Mouse (Mus musculus) midbrain, embryonic 16.5 days (tissue): ENCODE data around the gene Tbc1d1. TPM values are rescaled to one million over a fixed set of nuclear protein-coding genes. Genes with fewer than 3 reads are reported as not detected.

Experiments
- ATAC-seq: fragments of 200-750 bp; cut with Nextera tagmentation; 2 replicates; pipeline ENCODE4 v1.8.0; 2017; ENCODE audit warnings: moderate TSS enrichment
- H3K27ac ChIP-seq: fragments of 300-500 bp; sonication (generic); 2 replicates; pipeline ENCODE4 v1.5.1; 2014; ENCODE audit warnings: mild to moderate bottlenecking, low read length, mixed read lengths
- H3K27me3 ChIP-seq: fragments of 300-500 bp; sonication (generic); 2 replicates; pipeline ENCODE4 v1.6.1; 2014; ENCODE audit warnings: low read depth, low read length, mixed read lengths; ENCODE audit not compliant: control insufficient read depth, insufficient read depth
- H3K36me3 ChIP-seq: fragments of 300-500 bp; sonication (generic); 2 replicates; pipeline ENCODE4 v1.6.1; 2014; ENCODE audit warnings: mild to moderate bottlenecking, low read length, moderate library complexity, mixed read lengths; ENCODE audit not compliant: control insufficient read depth, insufficient read depth
- H3K4me1 ChIP-seq: fragments of 300-500 bp; sonication (generic); 2 replicates; pipeline ENCODE4 v1.6.1; 2014; ENCODE audit warnings: mild to moderate bottlenecking, low read length, mixed read lengths; ENCODE audit not compliant: control insufficient read depth, insufficient read depth
- H3K4me2 ChIP-seq: fragments of 300-500 bp; sonication (generic); 2 replicates; pipeline ENCODE4 v1.6.1; 2014; ENCODE audit warnings: mild to moderate bottlenecking, low read length, mixed read lengths
- H3K4me3 ChIP-seq: fragments of 300-500 bp; sonication (generic); 2 replicates; pipeline ENCODE4 v1.5.1; 2014; ENCODE audit warnings: low read depth, mild to moderate bottlenecking, low read length, moderate library complexity, mixed read lengths
- H3K9ac ChIP-seq: fragments of 300-500 bp; sonication (generic); 2 replicates; pipeline ENCODE4 v1.6.1; 2014; ENCODE audit warnings: low read depth, low read length, mixed read lengths
- H3K9me3 ChIP-seq: fragments of 300-500 bp; sonication (generic); replicated peaks from 2 replicates; pipeline ENCODE4 v1.6.1; 2014; ENCODE audit warnings: mild to moderate bottlenecking, low read length, mixed read lengths; ENCODE audit not compliant: control insufficient read depth, poor library complexity, severe bottlenecking
- WGBS: fragments of 180-500 bp; shearing (Covaris S2); extraction: QIAGEN DNeasy Blood & Tissue Kit; methylation state at CpG from one replicate; pipeline ENCODE4 v1.1.7; 2014; 5-methylcytosine and 5-hydroxymethylcytosine counted together
- polyA plus RNA-seq: library from polyadenylated mRNA; unstranded; fragments of >200 nt; fragmentation: Nextera tagmentation; extraction: Ambion mirVana; gene quantifications from 2 replicates; pipeline ENCODE4 v1.2.1, GENCODE M21; 2015

Gene Tbc1d1
- polyA plus RNA-seq, 1 experiment from 2014 or later = 8.5 TPM

DNA sequence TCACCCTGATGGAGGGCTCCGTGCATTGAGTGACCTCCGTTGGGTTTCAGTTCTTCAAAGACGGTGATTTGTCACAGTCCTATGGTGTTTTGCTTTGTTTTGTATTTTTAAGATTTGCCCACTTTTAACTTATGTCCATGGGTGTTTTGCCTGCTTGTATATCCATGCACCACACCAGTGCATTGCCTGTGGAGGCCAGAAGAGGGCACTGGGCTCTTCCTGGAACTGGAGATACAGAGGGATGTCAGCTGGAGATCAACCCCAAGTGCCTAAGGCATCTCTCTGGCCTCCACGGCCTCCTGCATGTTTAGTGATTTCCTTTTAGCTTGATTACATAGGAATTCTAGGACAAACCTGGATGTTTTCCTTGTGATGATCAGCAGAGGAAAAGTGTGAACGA lies 19.8 kb upstream of the Tbc1d1 start:
- H3K27ac ChIP-seq = no peak overlapping the region
- no peak overlapping the region for H3K4me3 ChIP-seq
- H3K27me3 ChIP-seq = no peaks in the 10 kb centered on the region
- ATAC-seq = no peak
- 80% methylated on average over 5 of the region's 5 CpGs for WGBS
- no peaks in the 10 kb centered on the region for H3K4me1 ChIP-seq
- no peak overlapping the region for H3K4me2 ChIP-seq
- no peak overlapping the region for H3K9ac ChIP-seq
- no peaks in the 10 kb centered on the region for H3K36me3 ChIP-seq
- no peaks in the 10 kb centered on the region for H3K9me3 ChIP-seq

DNA sequence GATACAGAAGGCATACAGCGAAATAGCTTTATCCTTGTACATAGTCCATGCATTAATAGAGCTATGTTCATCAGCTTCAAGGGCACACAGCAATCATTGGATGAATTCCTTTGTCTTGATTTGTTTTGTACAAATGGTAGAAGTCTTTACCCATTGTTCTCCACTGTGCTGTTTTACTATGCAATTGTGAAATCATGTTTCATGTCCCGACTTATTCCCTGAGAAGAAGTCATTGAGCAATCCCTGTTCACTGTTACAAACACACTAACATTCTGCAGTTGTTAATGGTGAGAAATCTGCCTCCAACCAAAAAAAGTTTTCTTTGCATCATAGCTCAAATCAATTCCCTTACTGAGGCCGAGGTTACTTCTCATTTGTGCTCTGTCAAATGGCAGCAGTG lies 15.9 kb upstream of the Tbc1d1 start:
- ATAC-seq = no peak
- H3K4me1 ChIP-seq = no peaks in the 10 kb centered on the region
- no peaks in the 10 kb centered on the region for H3K27me3 ChIP-seq
- H3K9ac ChIP-seq = no peak overlapping the region
- no peak overlapping the region for H3K4me2 ChIP-seq
- H3K36me3 ChIP-seq = no peaks in the 10 kb centered on the region
- WGBS = 84% methylated on average over 3 of the region's 3 CpGs
- H3K27ac ChIP-seq = no peak overlapping the region
- H3K9me3 ChIP-seq = no peaks in the 10 kb centered on the region
- no peak overlapping the region for H3K4me3 ChIP-seq

DNA sequence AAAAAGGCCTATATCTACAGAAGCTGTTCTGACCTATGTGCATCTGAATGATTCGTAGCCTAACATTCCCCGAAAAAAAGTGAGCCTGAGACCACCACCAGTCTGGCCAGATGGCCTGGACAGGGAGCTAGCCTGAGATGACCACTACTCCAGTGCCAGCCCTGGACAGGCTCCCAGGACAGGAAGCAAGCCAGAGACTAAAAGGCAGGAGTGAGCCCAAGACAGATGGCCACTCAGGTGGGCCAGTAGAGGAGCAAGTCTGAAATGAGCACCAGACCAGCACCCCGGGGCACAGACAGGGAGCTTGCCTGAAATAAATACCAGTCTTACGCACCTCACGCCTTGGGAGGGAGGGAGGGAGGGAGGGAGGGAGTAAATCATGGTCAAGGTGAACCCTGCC lies 11.8 kb upstream of the Tbc1d1 start:
- no peaks in the 10 kb centered on the region for H3K36me3 ChIP-seq
- WGBS = 89% methylated on average over 5 of the region's 5 CpGs
- no peak overlapping the region for H3K4me2 ChIP-seq
- H3K27me3 ChIP-seq = no peaks in the 10 kb centered on the region
- no peaks in the 10 kb centered on the region for H3K9me3 ChIP-seq
- H3K9ac ChIP-seq = no peak overlapping the region
- H3K4me3 ChIP-seq = no peak overlapping the region
- no peak for ATAC-seq
- no peaks in the 10 kb centered on the region for H3K4me1 ChIP-seq
- no peak overlapping the region for H3K27ac ChIP-seq

DNA sequence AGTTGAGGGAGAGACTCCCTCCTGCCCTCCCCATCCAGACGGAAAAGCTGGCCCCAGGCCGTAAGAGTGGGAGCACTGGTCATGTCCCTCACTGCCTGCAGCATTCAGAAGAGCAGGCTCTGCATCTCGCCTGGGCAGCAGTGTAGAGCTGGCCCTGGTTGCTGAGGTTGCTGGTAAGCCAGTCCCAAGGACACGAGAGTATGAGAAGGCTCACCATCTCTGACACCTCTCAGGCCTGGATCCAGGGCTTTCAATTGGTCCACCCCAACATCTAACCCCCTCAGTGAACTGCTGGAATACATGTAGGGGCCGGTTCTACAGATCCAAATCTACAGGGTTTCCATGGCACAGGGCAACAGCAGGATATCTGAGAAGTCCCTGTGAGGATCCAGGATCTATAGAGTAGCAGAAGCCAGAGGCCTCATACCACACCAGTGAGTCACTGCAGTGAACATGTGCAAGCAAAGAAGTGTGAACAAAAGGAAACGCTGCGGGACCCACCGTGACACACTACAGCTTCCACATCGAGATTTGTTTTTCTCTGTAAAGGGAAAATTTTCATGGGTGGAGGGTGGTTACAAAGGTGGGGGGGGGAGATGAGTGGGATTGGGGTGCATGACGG lies 9.6 kb upstream of the Tbc1d1 start:
- H3K4me2 ChIP-seq = no peak overlapping the region
- H3K36me3 ChIP-seq = no peaks in the 10 kb centered on the region
- H3K27me3 ChIP-seq = no peaks in the 10 kb centered on the region
- no peak overlapping the region for H3K9ac ChIP-seq
- no peak for ATAC-seq
- WGBS = 84% methylated on average over 10 of the region's 10 CpGs
- no peaks in the 10 kb centered on the region for H3K4me1 ChIP-seq
- H3K9me3 ChIP-seq = no peaks in the 10 kb centered on the region
- no peak overlapping the region for H3K4me3 ChIP-seq
- no peak overlapping the region for H3K27ac ChIP-seq

DNA sequence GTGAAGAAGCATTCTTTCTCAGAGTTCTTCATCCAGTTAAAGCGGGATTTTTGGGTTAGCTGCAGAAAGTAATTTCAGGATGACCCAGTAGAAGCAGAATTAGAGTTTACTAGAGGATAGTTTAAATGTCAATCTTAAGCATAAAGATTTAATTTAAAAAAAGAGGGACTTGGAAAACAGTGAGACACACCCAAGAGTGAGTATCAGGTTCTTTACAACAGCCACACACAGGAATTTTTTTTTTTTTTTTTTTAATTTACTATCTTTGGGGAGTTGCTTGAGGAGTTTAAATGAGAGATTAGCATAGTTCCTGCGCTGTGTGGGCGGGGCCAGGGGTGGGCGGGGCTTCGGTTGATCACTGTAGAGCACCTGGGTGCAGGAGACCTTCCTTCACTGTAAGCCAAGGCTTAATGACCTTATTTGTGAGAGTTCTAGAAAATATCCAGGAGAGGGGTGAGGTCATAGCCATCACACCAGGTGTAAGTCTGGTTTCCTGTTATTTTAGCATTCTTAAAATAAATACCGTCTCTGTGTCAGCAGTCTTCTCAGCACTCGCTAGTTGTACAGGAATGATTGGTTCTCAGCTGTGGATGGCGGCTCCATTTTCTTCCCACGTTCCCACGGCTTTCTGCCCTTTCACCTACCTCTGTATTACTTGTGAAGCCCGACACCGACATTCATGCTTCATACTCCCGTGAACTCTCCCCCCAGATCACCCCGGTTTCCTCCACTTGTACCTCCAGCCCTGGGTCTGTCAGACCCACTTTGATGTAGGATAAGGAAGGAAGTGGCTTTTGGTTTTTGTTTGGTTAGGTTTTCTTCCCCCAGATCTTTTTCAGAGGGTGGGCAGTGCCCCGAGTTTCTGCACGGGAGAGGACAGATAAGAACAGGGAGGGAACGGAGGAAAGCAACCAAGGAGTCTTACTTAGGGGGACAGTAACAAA lies 6.6 kb upstream of the Tbc1d1 start:
- no peaks in the 10 kb centered on the region for H3K36me3 ChIP-seq
- H3K27ac ChIP-seq = no peak overlapping the region
- H3K4me2 ChIP-seq = no peak overlapping the region
- H3K27me3 ChIP-seq = no peaks in the 10 kb centered on the region
- no peaks in the 10 kb centered on the region for H3K9me3 ChIP-seq
- no peaks in the 10 kb centered on the region for H3K4me1 ChIP-seq
- 34% methylated on average over 17 of the region's 17 CpGs for WGBS
- H3K4me3 ChIP-seq = no peak overlapping the region
- no peak for ATAC-seq
- H3K9ac ChIP-seq = no peak overlapping the region

DNA sequence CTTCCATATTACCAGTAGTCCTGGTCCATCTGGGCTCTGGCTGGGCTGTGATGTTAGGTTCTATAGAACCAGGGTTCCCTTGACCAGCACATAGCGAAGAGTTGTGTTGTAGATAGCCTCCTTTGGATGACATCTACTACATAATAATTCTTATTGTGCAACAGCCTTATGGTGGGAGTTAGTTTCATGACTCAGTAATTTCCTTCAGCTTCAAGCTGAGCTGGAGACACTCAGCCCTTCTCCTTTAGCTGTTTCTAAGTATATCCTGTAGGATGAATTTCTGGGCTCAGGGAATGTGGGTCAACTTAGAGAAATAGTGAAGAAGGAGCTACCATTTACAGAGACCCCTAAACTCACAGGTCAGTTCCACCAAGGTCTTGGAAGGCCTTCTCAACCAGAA lies 2.8 kb upstream of the Tbc1d1 start:
- no peak overlapping the region for H3K27ac ChIP-seq
- H3K4me2 ChIP-seq = no peak overlapping the region
- no peaks in the 10 kb centered on the region for H3K36me3 ChIP-seq
- no peaks in the 10 kb centered on the region; the same call in 1 of the 2 replicates for H3K4me1 ChIP-seq
- peaks cover 1% of the 10 kb centered on the region for H3K27me3 ChIP-seq
- no peaks in the 10 kb centered on the region for H3K9me3 ChIP-seq
- no peak overlapping the region for H3K9ac ChIP-seq
- no peak for ATAC-seq
- WGBS = 82% methylated on average over 1 of the region's 1 CpGs
- no peak overlapping the region for H3K4me3 ChIP-seq

DNA sequence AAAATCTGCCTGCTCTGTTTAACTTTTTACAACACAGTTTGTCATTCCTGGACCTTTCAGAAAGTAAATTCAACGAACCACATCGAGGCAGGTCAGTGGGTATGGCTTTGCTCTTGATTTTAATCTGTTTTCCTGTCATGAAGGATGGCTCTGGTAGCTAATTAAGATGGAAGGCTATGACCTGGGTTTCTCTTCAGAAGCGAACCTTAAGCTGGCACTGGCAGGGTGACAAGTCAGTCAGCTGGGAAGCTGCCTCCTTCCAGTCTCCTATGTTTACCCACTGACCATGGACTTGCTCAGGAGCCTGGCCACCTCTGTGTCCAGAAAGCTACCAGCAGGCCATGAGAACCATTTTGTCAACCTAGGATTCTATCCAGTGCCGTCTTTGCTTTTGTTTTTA lies 474 bp downstream of the Tbc1d1 start:
- no peak for ATAC-seq
- Histone ChIP-seq H3K4me1 (peaks cover 11% of the 10 kb centered on the region; the same call in 1 of the 2 replicates), H3K9me3 (no peaks in the 10 kb centered on the region), H3K27me3 (peaks cover 12% of the 10 kb centered on the region), H3K36me3 (no peaks in the 10 kb centered on the region), H3K27ac (no peak overlapping the region), H3K4me3 (no peak overlapping the region), H3K4me2 (no peak overlapping the region), H3K9ac (no peak overlapping the region)
- 43% methylated on average over 4 of the region's 4 CpGs for WGBS

DNA sequence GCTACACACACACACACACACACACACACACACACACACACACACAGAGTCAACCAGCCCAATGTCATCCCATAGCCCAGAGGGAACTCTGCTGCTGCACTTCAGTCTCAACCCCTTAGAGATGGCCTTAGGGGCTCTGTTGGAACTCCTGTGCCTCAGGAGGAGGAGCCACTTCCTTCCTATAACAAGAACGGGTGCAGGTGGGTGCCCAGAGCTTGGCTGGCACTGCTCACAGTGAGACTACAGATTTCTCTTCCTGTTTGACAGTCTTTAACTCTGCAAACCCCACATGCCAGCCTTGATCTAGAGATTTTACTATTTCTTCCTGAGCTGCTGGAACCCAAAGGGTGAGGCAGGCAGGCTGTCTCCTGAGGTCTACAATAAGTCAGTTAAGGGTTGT lies 1.8 kb downstream of the Tbc1d1 start:
- no peak overlapping the region for H3K9ac ChIP-seq
- H3K4me1 ChIP-seq = peaks cover 11% of the 10 kb centered on the region; the same call in 1 of the 2 replicates
- H3K27me3 ChIP-seq = peaks cover 15% of the 10 kb centered on the region
- no peak for ATAC-seq
- H3K4me2 ChIP-seq = no peak overlapping the region
- H3K36me3 ChIP-seq = no peaks in the 10 kb centered on the region
- 57% methylated on average over 1 of the region's 1 CpGs for WGBS
- H3K27ac ChIP-seq = no peak overlapping the region
- no peaks in the 10 kb centered on the region for H3K9me3 ChIP-seq
- H3K4me3 ChIP-seq = no peak overlapping the region

DNA sequence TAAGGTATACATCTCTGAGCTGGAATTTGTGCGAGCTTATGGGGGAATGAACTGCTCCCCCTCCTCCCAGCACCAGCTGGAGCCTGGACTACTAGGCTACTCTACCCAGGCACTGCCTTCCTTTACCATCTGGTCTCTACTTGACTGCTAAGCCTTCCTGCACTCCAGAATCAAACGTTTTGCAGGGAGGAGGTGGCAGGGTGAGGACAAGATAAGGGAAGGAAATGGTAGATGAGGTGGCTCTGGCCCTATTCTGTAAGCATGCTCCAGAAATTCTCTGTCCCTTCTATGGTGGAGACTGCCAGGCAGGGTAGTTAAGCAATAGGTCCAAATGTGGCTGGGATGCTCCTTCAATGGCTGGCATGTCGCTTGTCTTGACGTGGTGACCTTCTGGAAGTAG lies 2.4 kb downstream of the Tbc1d1 start:
- no peaks in the 10 kb centered on the region for H3K9me3 ChIP-seq
- peaks cover 11% of the 10 kb centered on the region; the same call in 1 of the 2 replicates for H3K4me1 ChIP-seq
- H3K4me2 ChIP-seq = peak overlapping the region; percentile 100
- ATAC-seq = no peak
- no peak overlapping the region for H3K27ac ChIP-seq
- H3K9ac ChIP-seq = no peak overlapping the region
- H3K27me3 ChIP-seq = peaks cover 15% of the 10 kb centered on the region
- H3K4me3 ChIP-seq = no peak overlapping the region
- WGBS = 36% methylated on average over 4 of the region's 4 CpGs
- H3K36me3 ChIP-seq = no peaks in the 10 kb centered on the region
